Mouse (Mus musculus): Measurements from ENCODE around the gene Spc24. TPM values are rescaled to one million over a fixed set of nuclear protein-coding genes. Genes with fewer than 3 reads are reported as not detected.

The Spc24 gene
- polyA plus RNA-seq, 1 experiment = 59.0 TPM

DNA sequence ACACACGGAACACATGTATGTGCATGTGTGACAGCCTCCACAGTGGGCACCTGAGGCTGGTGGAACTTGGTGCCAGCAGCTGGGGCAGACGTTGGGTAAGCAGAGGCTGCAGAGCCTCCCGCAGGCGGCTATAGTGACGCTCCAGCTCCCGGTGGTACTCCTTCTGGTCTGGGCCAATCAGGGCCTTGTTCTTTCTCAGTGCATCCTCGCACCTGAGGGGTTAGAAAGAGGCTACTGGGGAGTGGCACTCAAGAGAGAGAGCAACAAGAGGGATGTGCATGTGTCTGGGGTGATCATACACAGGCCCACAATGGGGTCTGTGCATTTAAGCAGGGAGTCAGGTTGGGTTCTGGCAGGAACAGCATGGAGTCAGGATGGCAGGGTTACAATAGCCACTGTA is 41.0 kb upstream of the Spc24 start:
- Histone ChIP-seq H3K27me3 (ENCODE audit: control insufficient read depth, insufficient read depth, low read length) (no peaks in the 10 kb centered on the region), H3K4me3 (ENCODE audit: control insufficient read depth, insufficient read depth, low read length) (no peak overlapping the region), H3K27ac (ENCODE audit: control insufficient read depth, insufficient read depth, low read length) (no peak overlapping the region), H3K4me1 (replicated peaks; ENCODE audit: control insufficient read depth, insufficient read depth, low read length) (peaks cover 14% of the 10 kb centered on the region), H3K36me3 (ENCODE audit: control insufficient read depth, insufficient read depth, low read length) (no peaks in the 10 kb centered on the region)
- TF ChIP-seq POLR2A (IDR thresholded peaks at IDR 0.05; ENCODE audit: control insufficient read depth, extremely low read depth, insufficient read depth, low read length, poor library complexity) = no peak
- TF ChIP-seq CTCF (IDR thresholded peaks at IDR 0.05; ENCODE audit: borderline replicate concordance, control insufficient read depth, extremely low read depth, insufficient read depth, low read length, poor library complexity) = no peak
- 83% methylated on average over 7 of the region's 7 CpGs for WGBS
- DNase-seq = no peak

DNA sequence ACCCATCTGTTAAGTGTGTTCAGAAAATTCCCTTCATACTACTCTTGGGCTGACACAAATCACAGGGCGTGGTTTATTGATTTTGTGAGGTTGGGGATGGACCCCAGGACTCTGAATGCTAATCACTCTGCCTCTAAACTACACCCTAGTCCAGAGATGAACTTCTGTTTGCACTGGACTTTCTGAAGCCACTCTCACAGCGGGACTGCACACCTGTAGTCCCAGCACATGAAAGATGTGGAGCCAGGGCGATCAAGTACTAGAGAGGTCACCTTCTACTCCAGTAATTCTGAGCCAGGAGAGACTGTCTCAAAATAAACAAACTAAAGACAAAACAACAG is 38.9 kb upstream of the Spc24 start:
- TF ChIP-seq POLR2A (IDR thresholded peaks at IDR 0.05; ENCODE audit: control insufficient read depth, extremely low read depth, insufficient read depth, low read length, poor library complexity) = no peak
- TF ChIP-seq CTCF (IDR thresholded peaks at IDR 0.05; ENCODE audit: borderline replicate concordance, control insufficient read depth, extremely low read depth, insufficient read depth, low read length, poor library complexity) = no peak
- Histone ChIP-seq H3K27me3 (ENCODE audit: control insufficient read depth, insufficient read depth, low read length) (no peaks in the 10 kb centered on the region), H3K36me3 (ENCODE audit: control insufficient read depth, insufficient read depth, low read length) (no peaks in the 10 kb centered on the region), H3K4me1 (replicated peaks; ENCODE audit: control insufficient read depth, insufficient read depth, low read length) (peaks cover 10% of the 10 kb centered on the region), H3K27ac (ENCODE audit: control insufficient read depth, insufficient read depth, low read length) (no peak overlapping the region), H3K4me3 (ENCODE audit: control insufficient read depth, insufficient read depth, low read length) (no peak overlapping the region)
- 75% methylated on average over 3 of the region's 3 CpGs for WGBS
- DNase-seq = no peak

GRCm38 (mm10) chr9:21798345-21799009 is 38.4 kb upstream of the Spc24 start, which contains the start of gene Kank2:
Gene Kank2, minus strand, starts transcription at chr9:21798744.
- under 1% methylated on average over 52 of the region's 52 CpGs for WGBS
- Histone ChIP-seq H3K4me1 (replicated peaks; ENCODE audit: control insufficient read depth, insufficient read depth, low read length) (peaks cover 10% of the 10 kb centered on the region), H3K36me3 (ENCODE audit: control insufficient read depth, insufficient read depth, low read length) (no peaks in the 10 kb centered on the region), H3K27me3 (ENCODE audit: control insufficient read depth, insufficient read depth, low read length) (no peaks in the 10 kb centered on the region), H3K27ac (ENCODE audit: control insufficient read depth, insufficient read depth, low read length) (no peak within 1 kb of the TSS), H3K4me3 (ENCODE audit: control insufficient read depth, insufficient read depth, low read length) (peak within 1 kb of the TSS; percentile 58)
- DNase-seq = peak; percentile 84
- TF ChIP-seq CTCF (IDR thresholded peaks at IDR 0.05; ENCODE audit: borderline replicate concordance, control insufficient read depth, extremely low read depth, insufficient read depth, low read length, poor library complexity) = no peak
- no peak for TF ChIP-seq POLR2A (IDR thresholded peaks at IDR 0.05; ENCODE audit: control insufficient read depth, extremely low read depth, insufficient read depth, low read length, poor library complexity)

DNA sequence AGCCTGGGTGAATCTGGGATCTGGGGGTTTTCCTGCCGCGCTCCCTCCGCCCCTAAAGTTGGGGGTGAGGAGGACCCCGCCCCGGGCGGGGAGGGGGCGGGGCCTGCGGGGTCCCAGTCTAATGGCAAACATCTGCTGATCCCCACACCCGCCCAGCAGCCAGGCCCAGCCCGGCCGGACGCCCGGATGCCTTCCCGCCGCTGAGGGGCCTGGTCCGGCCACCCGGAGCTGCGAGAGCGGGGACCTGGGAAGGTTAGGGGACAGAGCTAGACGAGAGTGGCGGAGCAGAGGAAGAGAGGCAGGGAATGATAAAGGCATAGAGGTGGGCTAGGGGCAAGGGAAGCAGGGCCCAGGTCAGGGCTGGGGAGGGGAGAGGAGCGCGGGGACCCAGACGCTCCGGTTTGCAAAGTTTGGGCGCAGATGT is 37.8 kb upstream of the Spc24 start:
- peak overlapping the region; percentile 58 for H3K4me3 ChIP-seq (ENCODE audit: control insufficient read depth, insufficient read depth, low read length)
- 2% methylated on average over 26 of the region's 26 CpGs for WGBS
- H3K27ac ChIP-seq (ENCODE audit: control insufficient read depth, insufficient read depth, low read length) = no peak overlapping the region
- no peaks in the 10 kb centered on the region for H3K36me3 ChIP-seq (ENCODE audit: control insufficient read depth, insufficient read depth, low read length)
- peak; percentile 24 for DNase-seq
- no peaks in the 10 kb centered on the region for H3K27me3 ChIP-seq (ENCODE audit: control insufficient read depth, insufficient read depth, low read length)
- H3K4me1 ChIP-seq (replicated peaks; ENCODE audit: control insufficient read depth, insufficient read depth, low read length) = peaks cover 10% of the 10 kb centered on the region
- no peak for TF ChIP-seq CTCF (IDR thresholded peaks at IDR 0.05; ENCODE audit: borderline replicate concordance, control insufficient read depth, extremely low read depth, insufficient read depth, low read length, poor library complexity)
- no peak for TF ChIP-seq POLR2A (IDR thresholded peaks at IDR 0.05; ENCODE audit: control insufficient read depth, extremely low read depth, insufficient read depth, low read length, poor library complexity)

DNA sequence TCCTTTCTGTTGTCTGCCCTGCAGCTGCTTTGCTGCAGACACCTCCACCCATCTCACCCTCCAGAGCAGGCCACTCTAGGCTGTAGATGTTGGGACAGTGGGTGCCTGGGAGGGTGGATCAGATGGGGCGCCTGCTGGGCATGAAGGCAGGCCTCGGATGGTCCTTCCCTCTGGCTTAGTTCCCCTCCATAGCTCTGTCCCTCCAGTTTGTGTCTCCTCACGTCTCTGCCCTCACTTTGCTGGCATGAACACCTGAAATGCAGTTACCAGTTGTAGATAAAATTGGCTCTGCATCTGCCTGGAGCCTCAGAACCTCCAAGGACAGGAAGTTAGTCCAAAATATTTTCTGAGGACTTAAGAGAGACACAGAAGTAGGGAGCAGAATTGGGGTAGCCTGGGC is 36.8 kb upstream of the Spc24 start:
- 75% methylated on average over 3 of the region's 3 CpGs for WGBS
- Histone ChIP-seq H3K27ac (ENCODE audit: control insufficient read depth, insufficient read depth, low read length) (no peak overlapping the region), H3K4me1 (replicated peaks; ENCODE audit: control insufficient read depth, insufficient read depth, low read length) (peaks cover 10% of the 10 kb centered on the region), H3K4me3 (ENCODE audit: control insufficient read depth, insufficient read depth, low read length) (no peak overlapping the region), H3K36me3 (ENCODE audit: control insufficient read depth, insufficient read depth, low read length) (no peaks in the 10 kb centered on the region), H3K27me3 (ENCODE audit: control insufficient read depth, insufficient read depth, low read length) (no peaks in the 10 kb centered on the region)
- TF ChIP-seq CTCF (IDR thresholded peaks at IDR 0.05; ENCODE audit: borderline replicate concordance, control insufficient read depth, extremely low read depth, insufficient read depth, low read length, poor library complexity) (no peak), POLR2A (IDR thresholded peaks at IDR 0.05; ENCODE audit: control insufficient read depth, extremely low read depth, insufficient read depth, low read length, poor library complexity) (no peak)
- DNase-seq = no peak

- peaks cover 10% of the 10 kb centered on the region for H3K4me1 ChIP-seq (replicated peaks; ENCODE audit: control insufficient read depth, insufficient read depth, low read length)
- WGBS = 54% methylated on average over 3 of the region's 3 CpGs
These were observed 36.2 kb upstream of the Spc24 start for GRCm38 (mm10) chr9:21796259-21796658.

More at GRCm38 (mm10) chr9:21796259-21796658, 36.2 kb upstream of the Spc24 start:
- DNase-seq = no peak
- no peaks in the 10 kb centered on the region for H3K36me3 ChIP-seq (ENCODE audit: control insufficient read depth, insufficient read depth, low read length)
- TF ChIP-seq POLR2A (IDR thresholded peaks at IDR 0.05; ENCODE audit: control insufficient read depth, extremely low read depth, insufficient read depth, low read length, poor library complexity) (no peak), CTCF (IDR thresholded peaks at IDR 0.05; ENCODE audit: borderline replicate concordance, control insufficient read depth, extremely low read depth, insufficient read depth, low read length, poor library complexity) (no peak)
- no peak overlapping the region for H3K4me3 ChIP-seq (ENCODE audit: control insufficient read depth, insufficient read depth, low read length)
- no peak overlapping the region for H3K27ac ChIP-seq (ENCODE audit: control insufficient read depth, insufficient read depth, low read length)
- H3K27me3 ChIP-seq (ENCODE audit: control insufficient read depth, insufficient read depth, low read length) = no peaks in the 10 kb centered on the region
